ENCODE assay signal across 8 mouse cellular contexts in genomic region chr12:24710672-24711071, GRCm38 (mm10). TPM values are rescaled to one million over a fixed set of nuclear protein-coding genes. Genes with fewer than 3 reads are reported as not detected.
DNase-seq lines count a peak whose midpoint lies in the region; ATAC-seq and TF ChIP-seq lines count a peak whose summit lies in the region.

No protein-coding gene starts in this region.

- peak; percentile 49; the same call in 1 of the 2 replicates for TF ChIP-seq CTCF in embryonic fibroblast, embryonic 13.5 days (IDR thresholded peaks at IDR 0.05; ENCODE audit: borderline replicate concordance, insufficient read depth, low read length)

- peaks cover 53% of the 10 kb centered on the region for H3K36me3 ChIP-seq in heart, embryonic 13.5 days
- H3K36me3 ChIP-seq in limb, embryonic 10.5 days = peaks cover 60% of the 10 kb centered on the region
- H3K36me3 ChIP-seq in neural tube, embryonic 15.5 days = no peaks in the 10 kb centered on the region

- H3K4me2 ChIP-seq in heart, embryonic 13.5 days = peak overlapping the region; percentile 93
- H3K4me2 ChIP-seq in neural tube, embryonic 15.5 days = no peak overlapping the region

- H3K27me3 ChIP-seq in heart, embryonic 13.5 days (replicated peaks) = no peaks in the 10 kb centered on the region
- H3K27me3 ChIP-seq in limb, embryonic 10.5 days (ENCODE audit: low read depth, poor library complexity, severe bottlenecking) = no peaks in the 10 kb centered on the region
- H3K27me3 ChIP-seq in neural tube, embryonic 15.5 days (replicated peaks) = peaks cover 12% of the 10 kb centered on the region; the same call in 1 of the 2 replicates

- peak overlapping the region; percentile 95; the same call in 1 of the 2 replicates for H3K4me3 ChIP-seq in heart, embryonic 13.5 days
- H3K4me3 ChIP-seq in embryonic fibroblast, embryonic 13.5 days (ENCODE audit: insufficient read depth, low read length) = peak overlapping the region; percentile 2; the same call in 1 of the 2 replicates
- H3K4me3 ChIP-seq in limb, embryonic 10.5 days = peak overlapping the region; percentile 86
- no peak overlapping the region for H3K4me3 ChIP-seq in neural tube, embryonic 15.5 days (replicated peaks)

- DNase-seq in heart, adult 8-10 months (ENCODE audit: low spot score) = no peak
- peak; percentile 60 for DNase-seq in ES-CJ7 (ENCODE audit: low read depth, low spot score)
- peak; percentile 67 for DNase-seq in limb, embryonic 10.5 days (ENCODE audit: low spot score)
- DNase-seq in gastrocnemius, postnatal 25 days = no peak
- DNase-seq in right cerebral cortex, postnatal 14 days = no peak

- TF ChIP-seq POLR2A in embryonic fibroblast, embryonic 13.5 days (IDR thresholded peaks at IDR 0.05; ENCODE audit: low read depth, low read length) = no peak

- H3K9ac ChIP-seq in heart, embryonic 13.5 days = peak overlapping the region; percentile 25; the same call in 1 of the 2 replicates
- H3K9ac ChIP-seq in neural tube, embryonic 15.5 days (replicated peaks) = no peak overlapping the region

- 67% methylated on average over 5 of the region's 5 CpGs for WGBS in heart, embryonic 13.5 days
- WGBS in limb, embryonic 10.5 days = 76% methylated on average over 5 of the region's 5 CpGs
- WGBS in neural tube, embryonic 15.5 days = 60% methylated on average over 5 of the region's 5 CpGs

- H3K9me3 ChIP-seq in heart, embryonic 13.5 days = no peaks in the 10 kb centered on the region
- H3K9me3 ChIP-seq in limb, embryonic 10.5 days (replicated peaks) = no peaks in the 10 kb centered on the region
- H3K9me3 ChIP-seq in neural tube, embryonic 15.5 days (replicated peaks) = no peaks in the 10 kb centered on the region

- H3K27ac ChIP-seq in heart, embryonic 13.5 days (replicated peaks) = no peak overlapping the region
- no peak overlapping the region for H3K27ac ChIP-seq in embryonic fibroblast, embryonic 13.5 days (ENCODE audit: insufficient read depth, low read length)
- no peak overlapping the region for H3K27ac ChIP-seq in limb, embryonic 10.5 days
- 0 out of 2 replicates have a peak overlapping the region, but pooled peaks have one; percentile 18 for H3K27ac ChIP-seq in neural tube, embryonic 15.5 days (replicated peaks)

- peaks cover 60% of the 10 kb centered on the region for H3K4me1 ChIP-seq in heart, embryonic 13.5 days
- H3K4me1 ChIP-seq in embryonic fibroblast, embryonic 13.5 days (ENCODE audit: control insufficient read depth, insufficient read depth, low read length) = peaks cover 8% of the 10 kb centered on the region; the same call in 1 of the 2 replicates
- H3K4me1 ChIP-seq in limb, embryonic 10.5 days = peaks cover 43% of the 10 kb centered on the region
- H3K4me1 ChIP-seq in neural tube, embryonic 15.5 days = peaks cover 25% of the 10 kb centered on the region

- no peak for ATAC-seq in heart, embryonic 13.5 days (ENCODE audit: extremely low read depth, insufficient number of reproducible peaks, low FRiP score, low TSS enrichment)
- ATAC-seq in neural tube, embryonic 15.5 days (ENCODE audit: low FRiP score) = no peak

RNA-seq across cellular contexts. Expression of gene Rrm2, which starts 2.6 kb away (rescaled TPM):
- 248 and 263 TPM in 2 replicates for polyA plus RNA-seq in heart, embryonic 13.5 days (2015; fragmentation: Nextera tagmentation; extraction: Ambion mirVana)
- total RNA-seq in heart, adult 8-10 months (2022) = 1 to 10 TPM; 1.3 to 3.3 (median 2.3) TPM
- polyA plus RNA-seq in embryonic fibroblast, embryonic 13.5 days (2011; ENCODE audit: insufficient read length, low read depth, missing spikeins) = 102 and 106 TPM in 2 replicates
- 631 and 705 TPM in 2 replicates for polyA plus RNA-seq in limb, embryonic 10.5 days (2016; fragmentation: Nextera tagmentation; extraction: Ambion mirVana)
- polyA plus RNA-seq in neural tube, embryonic 15.5 days (2015; fragmentation: Nextera tagmentation; extraction: Ambion mirVana) = 42.1 and 74.2 TPM in 2 replicates
- 1 to 10 TPM; 1.8 to 3.6 TPM for total RNA-seq in gastrocnemius, postnatal 25 days (2021)

RNA-seq across cellular contexts. Expression of gene Cys1, which starts 29.1 kb away (rescaled TPM):
- polyA plus RNA-seq in heart, embryonic 13.5 days (2015; fragmentation: Nextera tagmentation; extraction: Ambion mirVana) = 0.56 and 1.2 TPM in 2 replicates
- 1 to 10 TPM; 3.3 to 5.6 (median 4.7) TPM for total RNA-seq in heart, adult 8-10 months (2022)
- polyA plus RNA-seq in embryonic fibroblast, embryonic 13.5 days (2011; ENCODE audit: insufficient read length, low read depth, missing spikeins) = 1.4 and 3.4 TPM in 2 replicates
- 0.21 TPM in 1 of 2 replicates, not detected in the other for polyA plus RNA-seq in limb, embryonic 10.5 days (2016; fragmentation: Nextera tagmentation; extraction: Ambion mirVana)
- polyA plus RNA-seq in neural tube, embryonic 15.5 days (2015; fragmentation: Nextera tagmentation; extraction: Ambion mirVana) = 1.4 and 2.1 TPM in 2 replicates
- total RNA-seq in gastrocnemius, postnatal 25 days (2021) = 1 to 10 TPM; 3.0 to 3.5 TPM

RNA-seq across cellular contexts. Expression of gene Klf11, which starts 59.6 kb away (rescaled TPM):
- polyA plus RNA-seq in heart, embryonic 13.5 days (2015; fragmentation: Nextera tagmentation; extraction: Ambion mirVana) = 16.8 and 17.5 TPM in 2 replicates
- total RNA-seq in heart, adult 8-10 months (2022) = 10 to 100 TPM in 3 of 4 experiments, 1 to 10 TPM in 1; 7.9 to 11.9 (median 11.1) TPM
- 3.2 and 5.9 TPM in 2 replicates for polyA plus RNA-seq in embryonic fibroblast, embryonic 13.5 days (2011; ENCODE audit: insufficient read length, low read depth, missing spikeins)
- polyA plus RNA-seq in limb, embryonic 10.5 days (2016; fragmentation: Nextera tagmentation; extraction: Ambion mirVana) = 8.4 and 9.5 TPM in 2 replicates
- polyA plus RNA-seq in neural tube, embryonic 15.5 days (2015; fragmentation: Nextera tagmentation; extraction: Ambion mirVana) = 11.3 and 11.4 TPM in 2 replicates
- total RNA-seq in gastrocnemius, postnatal 25 days (2021) = 1 to 10 TPM; 4.8 to 6.9 TPM

Comparison
In these comparisons a context has a peak if more than half of its experiments do, and no peak if none do; other contexts are left out.
1. DNase-seq: peak in ES-CJ7 (single experiment) and limb, embryonic 10.5 days (single experiment); none in heart, adult 8-10 months (single experiment), gastrocnemius, postnatal 25 days (single experiment) and right cerebral cortex, postnatal 14 days (single experiment).